Mouse (Mus musculus) CH12.LX (cell line): ENCODE results near the gene Tmem9.
A peak's percentile ranks its signal among the peaks of the same experiment; 100 is the strongest.

Experiments used
- BHLHE40 ChIP-seq: IDR thresholded peaks from 2 replicates; pipeline ENCODE4 v1.6.1; 2011; ENCODE audit warnings: mild to moderate bottlenecking, low read depth, low read length, improper control_type of control experiment
- CTCF ChIP-seq, 2 experiments: IDR thresholded peaks in 1 of 2; conservative IDR thresholded peaks in 1 of 2; 2 replicates each; pipeline ENCODE4 v1.5.1; 2011 to 2012; ENCODE audit warnings: low read depth in 2 of 2, low read length in 2 of 2, improper control_type of control experiment in 1 of 2, inconsistent platforms in 1 of 2, mild to moderate bottlenecking in 1 of 2, moderate library complexity in 1 of 2
- EP300 ChIP-seq: IDR thresholded peaks from 2 replicates; pipeline ENCODE4 v1.6.1; 2011; ENCODE audit warnings: low read length, improper control_type of control experiment
- HCFC1 ChIP-seq: IDR thresholded peaks from 2 replicates; pipeline ENCODE4 v1.6.1; 2012; ENCODE audit warnings: low read depth, mild to moderate bottlenecking, inconsistent platforms, low read length, improper control_type of control experiment
- IRF4 ChIP-seq: IDR thresholded peaks from 2 replicates; pipeline ENCODE4 v1.6.1; 2014; ENCODE audit warnings: low read depth, mild to moderate bottlenecking, inconsistent platforms, low read length, improper control_type of control experiment
- KAT2A ChIP-seq: IDR thresholded peaks from 2 replicates; pipeline ENCODE4 v1.6.1; 2012; ENCODE audit warnings: low read length, improper control_type of control experiment, inconsistent platforms; ENCODE audit not compliant: insufficient replicate concordance
- MAX ChIP-seq: IDR thresholded peaks from 2 replicates; pipeline ENCODE4 v1.6.1; 2011; ENCODE audit warnings: low read length, improper control_type of control experiment
- MAZ ChIP-seq: IDR thresholded peaks from 2 replicates; pipeline ENCODE4 v1.6.1; 2012; ENCODE audit warnings: low read depth, mild to moderate bottlenecking, inconsistent platforms, low read length, improper control_type of control experiment, moderate library complexity
- POLR2A ChIP-seq: IDR thresholded peaks from 2 replicates; pipeline ENCODE4 v1.6.1; 2011; ENCODE audit warnings: low read depth, mild to moderate bottlenecking, improper control_type of control experiment, low read length
- SIN3A ChIP-seq: IDR thresholded peaks from 2 replicates; pipeline ENCODE4 v1.6.1; 2012; ENCODE audit warnings: low read length, improper control_type of control experiment, inconsistent platforms
- TCF12 ChIP-seq: IDR thresholded peaks from 2 replicates; pipeline ENCODE4 v1.6.1; 2014; ENCODE audit warnings: low read depth, mild to moderate bottlenecking, inconsistent platforms, low read length, improper control_type of control experiment

GRCm38 (mm10) chr1:135958483-135958882, 49.5 kb upstream of the Tmem9 start:
- TF ChIP-seq CTCF (conservative IDR thresholded peaks at IDR 0.05 in 1 of 2, IDR thresholded peaks at IDR 0.05 in 1 of 2; ENCODE audit: low read depth in 2 of 2, low read length in 2 of 2): peak; percentile 79 to 95
- no peak for TF ChIP-seq SIN3A
- TF ChIP-seq EP300: no peak
- TF ChIP-seq POLR2A: no peak
- no peak for TF ChIP-seq TCF12
- no peak for TF ChIP-seq MAZ
- TF ChIP-seq IRF4: no peak
- no peak for TF ChIP-seq KAT2A
- no peak for TF ChIP-seq MAX
- TF ChIP-seq HCFC1: no peak
- no peak for TF ChIP-seq BHLHE40
